Mouse (Mus musculus): ENCODE data around the gene Btd.

- TF ChIP-seq TCF12 (IDR thresholded peaks at IDR 0.05; ENCODE audit: insufficient read depth, poor library complexity, severe bottlenecking) (no peak), POLR2A (IDR thresholded peaks at IDR 0.05; ENCODE audit: insufficient read length, low read depth) (no peak), MYOD1 (IDR thresholded peaks at IDR 0.05; ENCODE audit: control insufficient read depth in 1 of 3, insufficient read length in 2 of 3, low read depth in 2 of 3) (no peak), TCF3 (IDR thresholded peaks at IDR 0.05; ENCODE audit: insufficient read length, low read depth) (no peak), POLR2AphosphoS2 (IDR thresholded peaks at IDR 0.05; ENCODE audit: insufficient read length, low read depth) (no peak), E2F4 (IDR thresholded peaks at IDR 0.05; ENCODE audit: insufficient read depth) (no peak), REST (IDR thresholded peaks at IDR 0.05; ENCODE audit: insufficient read depth, insufficient read length) (no peak), USF1 (IDR thresholded peaks at IDR 0.05; ENCODE audit: low read depth) (no peak), MAX (IDR thresholded peaks at IDR 0.05; ENCODE audit: low read depth) (no peak), MYOG (IDR thresholded peaks at IDR 0.05; ENCODE audit: control insufficient read depth in 1 of 3, insufficient read depth in 1 of 3, insufficient read length in 2 of 3, low read depth in 2 of 3) (no peak)
Observed at GRCm38 (mm10) chr14:31696985-31697303, 56.1 kb downstream of the Btd start.

Data from myocyte (in vitro differentiated cells).